Mouse (Mus musculus) midbrain, embryonic 14.5 days (tissue): ENCODE data around the gene Tcap. TPM values are rescaled to one million over a fixed set of nuclear protein-coding genes. Genes with fewer than 3 reads are reported as not detected.

Experiments
- ATAC-seq: fragments of 200-750 bp; cut with Nextera tagmentation; 2 replicates; pipeline ENCODE4 v1.8.0; 2017; ENCODE audit warnings: moderate number of reproducible peaks, moderate library complexity; ENCODE audit not compliant: low FRiP score, low TSS enrichment
- DNase-seq: peaks from one replicate; pipeline ENCODE4 v3.0.0-alpha.2; 2015
- H3K27ac ChIP-seq: fragments of 300-500 bp; sonication (generic); replicated peaks from 2 replicates; pipeline ENCODE4 v1.5.1; 2014; ENCODE audit warnings: mild to moderate bottlenecking, low read depth, low read length, moderate library complexity
- H3K27me3 ChIP-seq: fragments of 300-500 bp; sonication (generic); 2 replicates; pipeline ENCODE4 v1.6.1; 2014; ENCODE audit warnings: low read length, control low read depth, mixed read lengths; ENCODE audit not compliant: control insufficient read depth, insufficient read depth
- H3K36me3 ChIP-seq: fragments of 300-500 bp; sonication (generic); 2 replicates; pipeline ENCODE4 v1.6.1; 2014; ENCODE audit warnings: low read length, control low read depth; ENCODE audit not compliant: control insufficient read depth, insufficient read depth
- H3K4me1 ChIP-seq: fragments of 300-500 bp; sonication (generic); 2 replicates; pipeline ENCODE4 v1.6.1; 2014; ENCODE audit warnings: mild to moderate bottlenecking, antibody characterized with exemption, low read length, control low read depth; ENCODE audit not compliant: control insufficient read depth, insufficient read depth
- H3K4me2 ChIP-seq: fragments of 300-500 bp; sonication (generic); 2 replicates; pipeline ENCODE4 v1.6.1; 2014; ENCODE audit warnings: mild to moderate bottlenecking, low read length, moderate library complexity
- H3K4me3 ChIP-seq: fragments of 300-500 bp; sonication (generic); replicated peaks from 2 replicates; pipeline ENCODE4 v1.5.1; 2014; ENCODE audit warnings: low read depth, low read length
- H3K9ac ChIP-seq: fragments of 300-500 bp; sonication (generic); replicated peaks from 2 replicates; pipeline ENCODE4 v1.6.1; 2014; ENCODE audit warnings: mild to moderate bottlenecking, low read length, moderate library complexity
- H3K9me3 ChIP-seq: fragments of 300-500 bp; sonication (generic); 2 replicates; pipeline ENCODE4 v1.6.1; 2016; ENCODE audit warnings: low read length, control low read depth, mixed read lengths; ENCODE audit not compliant: control insufficient read depth
- WGBS: fragments of 180-500 bp; shearing (Covaris S2); extraction: QIAGEN DNeasy Blood & Tissue Kit; methylation state at CpG from one replicate; pipeline ENCODE4 v1.1.7; 2014; 5-methylcytosine and 5-hydroxymethylcytosine counted together
- polyA plus RNA-seq: library from polyadenylated mRNA; unstranded; fragments of >200 nt; fragmentation: Nextera tagmentation; extraction: Ambion mirVana; gene quantifications from 2 replicates; pipeline ENCODE4 v1.2.1, GENCODE M21; 2014

The Tcap gene
- polyA plus RNA-seq, 1 experiment from 2014 or later = not detected

DNA sequence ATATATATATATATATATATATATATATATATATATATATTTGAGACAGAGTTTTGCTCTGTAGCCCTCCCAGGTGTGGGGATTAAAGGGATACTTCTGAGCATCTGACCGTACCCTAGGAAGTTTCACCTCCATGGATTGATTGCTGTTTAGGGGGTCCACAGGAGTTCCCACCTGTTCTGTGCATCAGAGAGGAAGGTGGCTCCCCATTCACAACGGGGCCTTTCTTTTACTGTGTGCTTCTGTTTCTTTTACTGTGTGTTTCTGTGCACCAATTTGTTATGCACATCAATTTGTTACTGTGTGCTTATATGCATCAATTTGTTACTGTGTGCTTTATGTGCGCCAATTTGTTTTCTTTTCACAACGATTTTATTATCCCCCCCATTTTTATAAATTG is 42.4 kb upstream of the Tcap start:
- Histone ChIP-seq H3K27me3 (peaks cover 56% of the 10 kb centered on the region), H3K9me3 (no peaks in the 10 kb centered on the region), H3K27ac (no peak overlapping the region), H3K4me2 (no peak overlapping the region), H3K36me3 (no peaks in the 10 kb centered on the region), H3K9ac (no peak overlapping the region), H3K4me3 (no peak overlapping the region), H3K4me1 (peaks cover 24% of the 10 kb centered on the region)
- 56% methylated on average over 4 of the region's 4 CpGs for WGBS
- DNase-seq (no peak), ATAC-seq (no peak)

DNA sequence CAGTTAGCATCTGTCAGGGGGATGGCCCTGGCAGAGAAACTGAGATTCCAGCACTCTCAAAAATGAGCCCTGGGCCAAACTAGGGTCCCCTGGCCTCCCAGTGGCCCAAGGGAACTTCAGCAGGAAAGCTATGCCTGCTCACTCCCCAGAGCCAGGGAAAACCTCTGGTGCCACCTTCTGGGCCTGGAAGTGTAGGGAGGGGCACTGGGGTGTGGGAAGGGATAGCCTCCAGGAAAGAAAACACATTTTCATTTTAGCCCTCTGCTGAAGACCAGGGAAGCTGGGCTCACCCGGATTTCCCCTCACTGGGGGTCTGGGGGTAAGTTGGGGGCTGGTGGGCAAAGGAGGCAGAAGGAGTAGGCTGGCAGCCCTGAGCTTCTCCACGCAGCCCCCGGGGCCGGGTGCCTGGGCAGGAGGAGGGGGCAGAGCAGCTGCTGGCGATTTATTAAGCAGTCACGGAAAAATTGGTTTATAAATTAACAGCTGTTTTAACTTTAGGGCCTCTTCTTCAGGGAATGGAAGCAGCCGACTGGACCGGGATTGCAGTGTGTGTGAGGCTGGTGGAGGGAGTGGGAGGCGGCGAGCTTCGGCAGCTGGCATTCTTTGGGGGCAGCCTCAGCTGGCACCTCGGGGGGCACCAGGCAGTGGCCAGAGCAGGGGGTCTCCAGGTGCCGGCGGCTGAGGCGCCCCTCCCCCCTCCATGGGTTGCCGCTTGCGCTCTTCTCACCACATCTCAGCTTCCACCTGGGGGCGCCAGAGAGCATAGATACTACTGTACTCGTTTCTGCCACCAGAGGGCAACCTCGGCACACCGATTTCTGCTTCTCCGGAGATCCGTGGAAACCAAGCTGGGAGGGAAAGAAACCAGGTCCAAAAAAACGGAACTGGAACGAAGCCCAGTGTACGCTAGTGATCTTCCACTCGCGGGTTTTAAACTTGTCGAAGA is 41.3 kb upstream of the Tcap start:
- H3K9ac ChIP-seq = no peak overlapping the region
- H3K4me1 ChIP-seq = peaks cover 24% of the 10 kb centered on the region
- peaks cover 56% of the 10 kb centered on the region for H3K27me3 ChIP-seq
- peak; percentile 95 for DNase-seq
- H3K36me3 ChIP-seq = no peaks in the 10 kb centered on the region
- ATAC-seq = peak; percentile 38
- H3K4me3 ChIP-seq = no peak overlapping the region
- no peaks in the 10 kb centered on the region for H3K9me3 ChIP-seq
- peak overlapping the region; percentile 47 for H3K4me2 ChIP-seq
- WGBS = 1% methylated on average over 29 of the region's 29 CpGs
- H3K27ac ChIP-seq = peak overlapping the region; percentile 55; the same call in 1 of the 2 replicates

DNA sequence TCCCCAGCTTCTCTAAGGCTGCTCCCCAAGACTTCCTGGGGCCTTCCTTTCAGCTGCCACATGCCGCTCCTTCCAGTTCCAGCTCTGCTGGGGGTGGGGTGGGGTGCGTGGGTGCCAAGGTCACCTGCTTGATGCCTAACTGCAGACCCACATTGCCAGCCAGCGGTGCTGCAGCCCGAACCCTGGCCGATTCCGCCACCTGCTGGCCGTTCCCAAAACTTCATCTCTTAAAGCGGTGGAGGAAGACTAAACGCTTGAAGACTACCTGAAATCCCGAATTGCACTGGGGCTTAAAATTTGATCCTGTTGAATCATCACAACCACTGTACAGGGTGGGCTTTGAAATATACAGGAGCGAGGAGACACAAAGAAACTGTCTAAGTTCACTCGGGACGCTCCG is 38.4 kb upstream of the Tcap start:
- Histone ChIP-seq H3K9ac (no peak overlapping the region), H3K27me3 (peaks cover 63% of the 10 kb centered on the region), H3K27ac (no peak overlapping the region), H3K9me3 (no peaks in the 10 kb centered on the region), H3K4me2 (peak overlapping the region; percentile 35), H3K4me1 (peaks cover 13% of the 10 kb centered on the region), H3K36me3 (no peaks in the 10 kb centered on the region), H3K4me3 (no peak overlapping the region)
- peak; percentile 88 for DNase-seq
- no peak for ATAC-seq
- WGBS = 2% methylated on average over 14 of the region's 14 CpGs

DNA sequence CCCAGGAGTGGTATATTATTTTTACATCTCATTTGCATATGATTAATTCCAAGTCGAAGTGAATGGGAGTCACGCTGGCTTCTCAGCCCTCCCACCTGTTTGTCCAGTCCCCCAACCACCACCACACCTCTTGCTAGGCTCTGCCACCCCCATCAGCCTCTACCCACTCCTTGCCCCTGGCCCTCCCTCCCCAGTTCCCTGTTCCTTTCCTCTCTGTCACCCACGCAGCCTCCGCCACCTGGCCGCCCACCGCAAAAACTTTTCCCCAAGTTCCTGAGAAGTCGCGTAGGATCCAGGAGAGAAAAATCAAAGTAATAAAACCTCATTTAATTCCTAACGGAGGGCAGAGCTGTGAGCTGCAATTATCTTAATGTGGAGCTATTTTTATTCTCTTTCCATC is 37.4 kb upstream of the Tcap start:
- no peaks in the 10 kb centered on the region for H3K36me3 ChIP-seq
- DNase-seq = no peak
- 5% methylated on average over 9 of the region's 9 CpGs for WGBS
- no peak overlapping the region for H3K9ac ChIP-seq
- H3K27me3 ChIP-seq = peaks cover 66% of the 10 kb centered on the region
- no peak overlapping the region for H3K4me3 ChIP-seq
- no peak overlapping the region for H3K27ac ChIP-seq
- H3K4me2 ChIP-seq = no peak overlapping the region
- no peak for ATAC-seq
- H3K4me1 ChIP-seq = peaks cover 13% of the 10 kb centered on the region
- no peaks in the 10 kb centered on the region for H3K9me3 ChIP-seq

DNA sequence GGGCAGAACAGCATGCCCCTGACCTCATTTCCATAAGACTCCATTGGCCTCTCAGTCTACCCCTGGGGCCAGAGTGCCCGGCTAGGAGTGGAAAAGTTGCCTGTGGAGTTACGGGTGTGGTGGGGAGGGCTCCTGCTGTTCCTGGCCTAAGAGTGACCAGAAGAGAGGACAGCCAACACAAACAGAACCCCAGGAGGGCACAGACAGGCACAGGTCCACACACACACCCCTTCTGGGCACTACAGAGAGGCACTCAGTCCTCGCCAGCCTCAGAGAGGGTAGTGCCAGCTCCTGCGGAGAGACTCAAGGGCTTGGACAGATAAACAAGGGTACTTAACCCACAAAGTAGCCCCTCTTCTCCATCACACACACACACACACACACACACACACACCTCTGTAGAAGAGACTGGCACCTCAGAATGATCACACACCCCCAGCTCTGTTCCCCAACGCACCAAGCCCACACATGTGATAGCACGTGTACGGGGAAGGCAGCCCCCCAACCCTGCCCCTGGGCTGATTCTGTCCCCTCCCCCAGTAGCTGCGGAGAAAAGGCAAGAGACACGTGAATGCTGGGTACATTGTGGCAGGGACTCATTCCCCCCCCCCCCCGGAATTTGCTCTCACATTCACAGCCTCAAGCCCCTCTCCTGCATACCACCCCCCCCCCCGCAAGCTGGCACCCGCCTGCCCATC is 36.1 kb upstream of the Tcap start:
- ATAC-seq (no peak), DNase-seq (no peak)
- no peak overlapping the region for H3K9ac ChIP-seq
- no peak overlapping the region for H3K27ac ChIP-seq
- peaks cover 5% of the 10 kb centered on the region for H3K4me1 ChIP-seq
- H3K9me3 ChIP-seq = no peaks in the 10 kb centered on the region
- WGBS = 6% methylated on average over 10 of the region's 12 CpGs
- peak overlapping the region; percentile 74 for H3K4me2 ChIP-seq
- H3K4me3 ChIP-seq = peak overlapping the region; percentile 43
- H3K36me3 ChIP-seq = no peaks in the 10 kb centered on the region
- peaks cover 66% of the 10 kb centered on the region for H3K27me3 ChIP-seq

DNA sequence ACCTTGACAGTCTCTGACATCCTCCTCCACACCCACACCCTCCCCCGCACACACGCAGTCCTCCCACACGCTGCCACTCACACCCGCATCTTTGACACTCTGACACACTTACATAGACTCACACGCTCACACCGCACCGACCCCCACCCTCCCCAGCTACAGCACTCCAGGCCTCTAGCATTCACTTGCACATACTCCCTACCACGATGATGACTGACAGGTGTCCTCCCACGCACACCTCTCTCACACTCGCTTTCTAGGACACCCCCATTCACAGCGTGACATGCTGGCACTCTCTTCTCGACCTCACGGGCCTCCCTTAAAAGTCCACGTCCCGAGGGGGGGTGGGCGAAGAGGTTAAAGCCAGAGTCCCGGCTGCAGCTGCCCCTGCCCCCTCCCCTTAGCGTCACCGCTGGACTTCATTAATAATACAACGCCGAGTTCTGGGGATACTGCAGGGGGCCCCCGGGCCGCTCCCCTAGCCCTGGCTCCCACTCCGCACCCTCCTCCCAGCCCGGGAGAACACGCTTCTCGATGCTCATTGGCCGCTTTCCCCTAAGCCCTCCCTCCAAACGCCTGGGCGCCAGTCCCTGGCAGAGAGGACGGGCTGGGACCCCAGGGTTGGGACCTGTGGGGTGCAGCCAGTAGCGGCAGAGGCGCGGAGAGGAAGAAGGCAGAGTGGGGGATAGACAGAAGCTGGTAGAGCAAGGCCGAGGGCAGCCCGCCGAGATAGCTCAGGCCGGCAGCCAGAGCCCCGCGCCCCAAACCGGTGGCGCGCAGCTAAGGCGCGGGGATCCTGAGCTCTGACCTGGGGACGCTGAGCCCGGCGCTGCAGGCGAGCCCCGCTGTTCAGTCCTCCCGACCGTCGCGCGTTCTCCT is 35.3 kb upstream of the Tcap start, which contains the start of gene Ppp1r1b:
Gene Ppp1r1b, plus strand, starts transcription at position 322 of the 879 bp plus-strand sequence.
- Histone ChIP-seq H3K4me3 (peak within 1 kb of the TSS; percentile 43), H3K9me3 (no peaks in the 10 kb centered on the region), H3K27me3 (peaks cover 68% of the 10 kb centered on the region), H3K36me3 (no peaks in the 10 kb centered on the region), H3K4me1 (peaks cover 5% of the 10 kb centered on the region), H3K27ac (no peak within 1 kb of the TSS), H3K4me2 (peak within 1 kb of the TSS; percentile 74), H3K9ac (peak within 1 kb of the TSS; percentile 34)
- under 1% methylated on average over 55 of the region's 55 CpGs for WGBS
- DNase-seq (peak; percentile 73), ATAC-seq (peak; percentile 53; the same call in 1 of the 2 replicates)

DNA sequence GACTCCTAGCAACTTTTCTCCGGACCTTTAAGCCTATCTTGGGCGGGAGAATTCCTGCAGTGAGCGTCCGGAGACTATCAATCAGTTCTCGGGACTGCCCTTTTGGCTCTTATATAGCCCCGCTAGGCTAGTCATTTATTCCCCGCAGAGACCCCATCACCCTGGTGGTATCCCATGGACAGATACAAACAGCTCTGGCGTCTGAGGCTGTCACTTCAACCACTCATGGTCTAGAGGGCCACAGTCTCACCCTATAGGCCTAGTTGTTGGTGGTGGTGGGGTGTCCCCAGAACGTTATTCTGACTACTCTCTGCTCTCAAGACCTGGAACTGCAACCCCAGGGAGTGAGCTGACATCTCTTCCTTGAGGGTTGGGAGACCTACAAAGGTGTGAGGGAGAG is 34.3 kb upstream of the Tcap start:
- no peaks in the 10 kb centered on the region for H3K36me3 ChIP-seq
- 2% methylated on average over 9 of the region's 9 CpGs for WGBS
- peaks cover 5% of the 10 kb centered on the region for H3K4me1 ChIP-seq
- H3K9me3 ChIP-seq = no peaks in the 10 kb centered on the region
- no peak overlapping the region for H3K9ac ChIP-seq
- ATAC-seq = no peak
- no peak overlapping the region for H3K27ac ChIP-seq
- H3K4me2 ChIP-seq = peak overlapping the region; percentile 74
- no peak for DNase-seq
- peak overlapping the region; percentile 43 for H3K4me3 ChIP-seq
- H3K27me3 ChIP-seq = peaks cover 68% of the 10 kb centered on the region

DNA sequence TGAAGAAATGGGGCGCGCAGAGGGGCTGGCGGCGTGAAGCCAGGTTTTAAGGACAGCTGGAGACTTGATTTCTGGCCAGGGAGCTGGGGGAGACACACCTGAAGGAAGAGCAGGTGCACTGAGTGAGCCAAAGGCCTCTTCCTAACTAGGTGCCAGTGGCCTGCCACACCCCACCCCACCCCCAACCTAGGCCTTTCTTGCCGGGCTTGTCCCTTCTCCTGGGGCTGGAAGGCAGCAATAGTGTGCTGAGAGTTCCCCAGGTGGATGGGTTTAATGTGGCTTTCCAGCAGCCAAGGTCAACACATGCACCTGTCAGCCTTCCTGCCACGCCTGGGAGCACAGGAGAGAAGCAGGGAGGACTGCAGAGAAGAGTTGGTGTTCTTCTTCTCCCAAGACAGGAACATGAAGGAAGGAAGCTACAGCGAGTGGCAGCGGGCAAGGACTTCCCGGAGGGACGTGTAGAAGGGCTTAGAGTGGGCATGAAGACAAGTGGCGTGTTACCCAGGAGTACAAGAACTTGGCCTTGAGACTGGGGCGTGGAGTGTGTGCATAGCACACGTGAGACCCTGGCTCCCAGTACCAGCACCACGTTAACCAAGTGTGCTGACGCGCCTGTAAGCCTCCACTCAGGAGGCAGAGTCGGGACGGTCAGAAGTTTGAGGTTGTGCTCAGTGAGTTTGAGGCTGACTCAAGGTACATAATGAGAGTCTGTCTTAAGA is 31.2 kb upstream of the Tcap start:
- DNase-seq (no peak), ATAC-seq (no peak)
- H3K9me3 ChIP-seq = no peaks in the 10 kb centered on the region
- no peak overlapping the region for H3K27ac ChIP-seq
- H3K27me3 ChIP-seq = peaks cover 52% of the 10 kb centered on the region
- 77% methylated on average over 18 of the region's 18 CpGs for WGBS
- H3K4me3 ChIP-seq = no peak overlapping the region
- no peak overlapping the region for H3K4me2 ChIP-seq
- peaks cover 5% of the 10 kb centered on the region for H3K4me1 ChIP-seq
- H3K36me3 ChIP-seq = no peaks in the 10 kb centered on the region
- H3K9ac ChIP-seq = no peak overlapping the region
